Mouse (Mus musculus): ENCODE data around the gene Lhx2. TPM values are rescaled to one million over a fixed set of nuclear protein-coding genes. Genes with fewer than 3 reads are reported as not detected.

Lhx2 gene
- total RNA-seq (2021) = 10 to 100 TPM; 76.7 to 79.0 TPM

DNA sequence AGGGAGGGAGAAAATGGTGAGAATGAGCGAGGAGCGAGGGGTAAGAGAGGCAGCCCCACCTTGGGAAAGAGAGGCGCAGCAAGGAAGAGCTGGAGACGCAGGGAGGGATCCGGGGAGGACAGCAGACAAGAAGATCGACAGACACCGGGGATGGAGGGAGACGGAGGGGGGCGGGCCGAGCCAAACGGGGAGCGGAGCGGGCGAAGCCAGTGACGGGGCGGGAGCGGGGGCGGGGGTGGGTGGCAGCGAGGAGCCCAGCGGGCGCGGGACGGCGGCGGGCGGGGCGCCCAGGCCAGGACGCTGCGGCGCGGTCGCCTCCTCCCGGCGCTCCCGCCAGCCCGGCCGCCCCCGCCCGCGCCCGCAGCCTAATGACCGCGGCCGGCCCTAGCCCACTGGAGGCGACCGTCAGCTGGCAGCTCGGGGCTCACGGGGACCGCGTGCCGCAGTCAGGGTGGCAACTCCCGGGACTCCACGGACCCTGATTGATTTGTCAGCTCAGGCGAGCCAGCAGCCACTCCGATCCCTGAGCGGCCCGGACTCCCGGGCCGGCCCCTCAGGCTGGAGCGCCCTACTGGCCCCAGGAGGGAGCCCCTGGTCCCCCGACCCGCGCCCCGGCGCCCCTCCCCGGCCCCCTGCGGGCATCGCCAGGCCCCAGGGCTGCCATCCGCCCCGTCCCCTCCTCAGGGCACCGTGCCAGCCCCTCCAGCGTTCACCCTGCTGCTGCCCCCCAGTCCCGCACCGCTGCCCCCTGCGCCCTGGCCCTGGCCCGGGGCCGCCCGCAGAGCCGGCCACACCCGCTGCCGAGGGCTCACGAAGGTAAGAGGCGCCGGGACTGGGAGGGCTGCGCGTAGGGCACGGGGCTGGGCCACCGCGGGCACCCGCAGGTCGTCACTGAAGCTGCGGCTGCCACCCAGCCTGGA lies at the start of gene Lhx2:
TSS of gene Lhx2 (plus strand) at position 292 of the 920 bp plus-strand sequence.
- DNase-seq (ENCODE audit: low spot score in 2 of 2) = peak; percentile 16 to 57
- intact Hi-C loops (cut with DNase I) = loop anchor here (5.0 kb wide), 1 partner anchor 52 kb away; the partner anchor contains the start of gene Dennd1a

DNA sequence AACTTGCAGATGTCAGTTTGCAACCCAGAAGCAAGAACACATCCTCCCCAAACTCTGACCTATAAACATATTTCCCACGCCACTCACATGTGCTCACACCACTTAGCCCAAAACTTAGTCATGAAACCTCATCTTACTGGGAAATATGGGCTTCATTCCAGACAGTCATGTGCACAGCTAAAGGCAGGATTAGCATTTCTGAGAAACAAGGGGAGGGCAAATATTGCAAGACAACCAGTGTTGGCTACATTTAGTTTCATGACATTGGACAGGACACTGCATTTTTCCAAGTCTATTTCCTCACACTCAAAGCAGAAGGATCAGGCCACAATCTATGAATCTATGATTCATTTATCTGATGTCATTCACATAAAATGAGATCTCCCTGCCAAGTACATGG lies 47.6 kb upstream of the Lhx2 start:
- DNase-seq (ENCODE audit: low spot score in 2 of 2) = no peak
- intact Hi-C loops (cut with DNase I) = no loop called here

DNA sequence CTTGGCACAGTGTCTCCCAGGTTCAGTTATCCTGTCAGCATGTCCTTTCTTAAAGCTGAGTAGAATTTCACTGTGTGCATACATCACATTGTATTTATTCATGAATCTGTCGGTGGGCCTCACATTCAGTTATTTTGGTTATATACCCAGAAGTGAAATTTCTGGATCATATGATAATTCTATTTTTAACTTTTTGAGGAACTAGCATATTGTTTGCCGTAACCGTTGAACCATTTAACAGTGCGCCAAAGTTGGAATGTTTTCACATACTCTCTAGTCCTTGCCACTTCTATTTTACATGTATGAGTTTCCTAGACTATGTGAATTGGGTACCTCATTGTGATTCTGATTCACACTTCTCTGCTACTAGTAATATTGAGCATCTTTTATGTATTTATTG lies 43.1 kb upstream of the Lhx2 start:
- DNase-seq (ENCODE audit: low spot score in 2 of 2) = no peak
- intact Hi-C loops (cut with DNase I) = no loop called here

DNA sequence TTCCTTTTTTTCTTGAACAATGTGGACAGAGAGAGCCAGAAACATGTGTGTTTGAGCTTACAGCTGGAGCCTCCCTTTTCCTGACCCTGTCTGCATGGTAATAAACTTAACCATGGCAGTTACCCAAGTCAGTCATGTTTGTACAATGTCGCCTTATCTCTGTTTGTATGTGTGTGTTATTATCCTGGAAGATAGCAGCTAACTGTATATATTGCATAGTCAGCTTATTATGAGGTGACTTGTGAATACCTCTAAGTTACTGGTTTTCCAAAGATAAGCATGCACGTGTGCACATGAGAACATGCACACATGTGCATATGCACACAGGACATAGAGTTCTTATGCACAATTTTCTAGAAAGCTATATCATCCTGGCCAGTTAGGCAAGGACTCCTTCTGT lies 38.1 kb upstream of the Lhx2 start:
- intact Hi-C loops (cut with DNase I) = no loop called here
- no peak for DNase-seq (ENCODE audit: low spot score in 2 of 2)

- intact Hi-C loops (cut with DNase I) = no loop called here
These were observed 33.9 kb upstream of the Lhx2 start for GRCm38 (mm10) chr2:38305152-38305551.

GRCm38 (mm10) chr2:38312921-38313320 lies 26.2 kb upstream of the Lhx2 start:
- no peak for DNase-seq (ENCODE audit: low spot score in 2 of 2)
- intact Hi-C loops (cut with DNase I) = no loop called here

More at GRCm38 (mm10) chr2:38305152-38305551, 33.9 kb upstream of the Lhx2 start:
- DNase-seq (ENCODE audit: low spot score in 2 of 2) = no peak

DNA sequence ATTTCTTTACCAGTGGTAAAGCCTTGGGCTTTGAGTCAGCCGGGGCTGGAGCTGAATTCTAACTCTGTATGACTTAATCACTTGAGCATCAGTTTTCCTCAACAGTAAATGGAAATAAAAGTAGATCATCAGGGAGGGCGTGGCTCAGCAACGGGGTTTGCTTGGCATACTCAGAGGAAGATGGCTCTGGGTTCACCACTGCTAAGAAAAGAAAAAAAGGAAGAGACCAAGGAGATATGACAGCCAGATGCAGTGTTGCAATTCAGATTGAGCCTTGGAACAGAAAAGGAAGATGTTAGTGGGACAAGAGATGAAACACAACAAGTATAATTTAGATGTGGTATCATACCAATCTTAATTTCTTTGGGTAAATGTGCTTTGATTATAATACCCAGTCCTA lies 25.7 kb upstream of the Lhx2 start:
- intact Hi-C loops (cut with DNase I) = no loop called here
- no peak for DNase-seq (ENCODE audit: low spot score in 2 of 2)

DNA sequence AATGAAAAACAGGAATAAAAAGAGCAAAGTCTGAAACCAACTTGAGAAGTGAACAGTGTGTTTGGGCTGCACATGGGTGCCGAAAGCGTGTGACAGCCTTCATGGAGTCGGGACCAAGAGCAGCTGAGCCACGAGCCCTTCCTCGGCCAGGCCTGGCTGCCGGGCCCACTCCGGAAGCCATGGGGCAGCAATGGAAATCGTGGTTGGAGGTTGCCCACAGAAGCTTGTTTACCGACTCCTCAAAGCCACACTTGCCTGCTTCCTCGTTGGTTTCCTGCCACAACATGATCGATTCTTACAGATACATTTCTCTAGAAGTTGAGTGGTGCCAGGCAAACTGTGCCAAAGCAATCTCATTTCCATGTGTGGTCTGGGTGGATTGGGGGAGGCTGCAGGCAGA lies 20.0 kb upstream of the Lhx2 start:
- intact Hi-C loops (cut with DNase I) = no loop called here
- no peak for DNase-seq (ENCODE audit: low spot score in 2 of 2)

- DNase-seq (ENCODE audit: low spot score in 2 of 2) = no peak
These were observed 18.2 kb upstream of the Lhx2 start for GRCm38 (mm10) chr2:38320911-38321310.

DNA sequence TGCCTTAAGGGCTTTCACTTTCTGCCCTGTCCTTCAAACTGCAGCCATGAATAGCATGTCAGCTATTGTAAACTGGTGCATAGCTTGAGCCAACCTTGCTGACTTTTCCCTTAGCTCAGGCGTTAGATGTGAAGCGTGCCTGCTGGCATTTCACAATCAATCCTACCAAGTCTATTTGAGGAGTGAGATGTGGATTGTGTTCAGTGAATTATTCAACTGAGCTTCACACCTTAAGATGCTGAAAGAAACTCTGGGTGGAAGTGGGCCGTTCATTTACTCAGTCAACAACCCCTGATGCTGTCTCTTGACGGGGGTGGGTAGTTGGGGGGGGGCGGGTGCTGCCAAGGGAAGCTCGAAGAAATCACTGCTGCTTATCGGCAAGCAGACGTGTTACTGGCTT lies 15.7 kb upstream of the Lhx2 start:
- DNase-seq (ENCODE audit: low spot score in 2 of 2) = no peak
- intact Hi-C loops (cut with DNase I) = no loop called here

More at GRCm38 (mm10) chr2:38320911-38321310, 18.2 kb upstream of the Lhx2 start:
- intact Hi-C loops (cut with DNase I) = no loop called here

GRCm38 (mm10) chr2:38326671-38327070 lies 12.4 kb upstream of the Lhx2 start:
- intact Hi-C loops (cut with DNase I) = no loop called here
- no peak for DNase-seq (ENCODE audit: low spot score in 2 of 2)

DNA sequence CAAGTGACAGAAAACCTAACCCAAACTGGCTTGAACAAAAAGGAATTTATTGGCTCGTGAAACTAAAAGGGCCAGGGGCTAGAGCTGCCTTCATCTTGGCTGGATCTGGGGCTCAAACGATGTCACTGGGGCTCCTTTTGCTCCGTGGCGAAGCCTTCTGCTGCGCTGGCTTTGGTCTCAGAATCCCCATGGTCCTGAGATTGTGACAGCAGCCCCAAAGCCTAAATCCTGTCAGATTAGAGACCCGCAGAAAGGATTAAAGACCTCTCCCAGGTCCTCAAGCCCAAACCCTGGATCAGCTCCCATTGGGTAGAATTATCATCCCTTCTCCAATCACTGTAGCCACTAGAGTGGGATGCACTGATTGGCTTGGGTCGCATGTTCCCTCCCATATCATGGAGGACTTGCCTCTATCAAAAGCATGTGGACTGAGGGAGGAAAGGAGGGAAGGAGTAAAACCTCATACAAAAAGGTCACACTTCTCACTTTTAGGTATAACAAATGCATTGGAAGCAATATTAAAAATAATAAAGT lies 5.4 kb upstream of the Lhx2 start:
- intact Hi-C loops (cut with DNase I) = no loop called here
- DNase-seq (ENCODE audit: low spot score in 2 of 2) = no peak

DNA sequence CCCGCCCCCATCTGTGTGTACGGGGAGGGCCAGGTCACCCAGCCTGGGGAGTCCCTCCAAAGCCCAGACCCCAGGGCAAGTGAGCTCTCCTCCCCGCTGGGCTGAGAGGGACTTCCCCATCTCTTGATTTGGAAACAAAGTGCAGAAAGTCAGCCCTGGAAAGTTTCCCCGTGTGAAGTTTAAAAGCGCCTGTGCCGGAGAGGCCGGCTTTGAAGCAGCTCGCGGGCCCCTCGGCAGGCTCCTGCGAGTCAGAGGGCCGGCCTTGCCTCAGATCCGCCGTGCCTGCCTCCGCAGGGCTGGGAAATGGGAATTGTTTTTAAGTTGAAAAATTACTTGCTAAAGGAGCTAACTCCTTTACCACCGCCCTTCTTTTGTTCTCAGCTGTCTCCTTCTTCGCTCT lies 2.5 kb upstream of the Lhx2 start:
- DNase-seq (ENCODE audit: low spot score in 2 of 2) = no peak
- intact Hi-C loops (cut with DNase I) = loop anchor here (5.0 kb wide), 1 partner anchor 49 kb away; the partner anchor contains the start of gene Dennd1a

GRCm38 (mm10) chr2:38337091-38337640 lies 1.9 kb upstream of the Lhx2 start:
- intact Hi-C loops (cut with DNase I) = loop anchor here (5.0 kb wide), 1 partner anchor 50 kb away; the partner anchor contains the start of gene Dennd1a
- no peak for DNase-seq (ENCODE audit: low spot score in 2 of 2)

- intact Hi-C loops (cut with DNase I) = loop anchor here (5.0 kb wide), 1 partner anchor 50 kb away; the partner anchor contains the start of gene Dennd1a
These were observed 1.4 kb upstream of the Lhx2 start for GRCm38 (mm10) chr2:38337681-38338080.

GRCm38 (mm10) chr2:38338348-38338932 lies 641 bp upstream of the Lhx2 start:
- no peak for DNase-seq (ENCODE audit: low spot score in 2 of 2)
- intact Hi-C loops (cut with DNase I) = loop anchor here (5.0 kb wide), 1 partner anchor 51 kb away; the partner anchor contains the start of gene Dennd1a

More at GRCm38 (mm10) chr2:38337681-38338080, 1.4 kb upstream of the Lhx2 start:
- no peak for DNase-seq (ENCODE audit: low spot score in 2 of 2)

DNA sequence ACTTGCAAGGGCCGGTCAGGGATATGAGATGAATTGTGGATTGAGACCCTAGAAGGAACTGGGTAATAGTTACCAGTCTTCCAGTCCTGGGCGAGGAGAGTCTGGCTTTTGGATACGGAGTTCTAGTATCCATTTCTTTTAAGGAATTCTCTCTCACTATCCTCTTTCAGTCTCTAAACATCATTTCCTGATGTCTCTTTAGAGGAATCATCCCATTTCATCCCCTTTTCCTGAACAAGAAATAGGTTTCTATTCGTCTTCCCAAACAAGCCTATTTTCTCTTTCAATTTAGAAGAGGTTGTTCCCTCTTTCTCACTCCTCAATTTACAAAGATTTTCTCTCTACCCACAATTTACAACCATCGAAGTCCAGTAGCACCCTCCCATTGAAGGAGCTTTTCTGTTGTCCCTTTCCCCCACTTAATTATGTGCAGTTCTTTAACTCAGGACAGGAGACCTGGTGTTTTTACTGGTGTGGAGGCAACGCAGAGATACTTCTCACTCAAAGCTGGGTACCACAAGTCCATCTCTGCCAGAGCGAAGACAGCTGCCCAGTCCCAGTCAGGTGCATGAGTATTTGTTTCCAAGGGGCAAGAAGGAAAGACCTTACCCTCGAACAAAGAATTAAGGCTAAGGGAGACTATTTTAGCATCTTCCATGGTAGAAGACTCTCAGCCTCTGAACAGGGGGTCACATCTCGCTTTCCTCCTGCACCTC lies 987 bp downstream of the Lhx2 start:
- intact Hi-C loops (cut with DNase I) = loop anchor here (5.0 kb wide), 1 partner anchor 53 kb away; the partner anchor contains the start of gene Dennd1a

DNA sequence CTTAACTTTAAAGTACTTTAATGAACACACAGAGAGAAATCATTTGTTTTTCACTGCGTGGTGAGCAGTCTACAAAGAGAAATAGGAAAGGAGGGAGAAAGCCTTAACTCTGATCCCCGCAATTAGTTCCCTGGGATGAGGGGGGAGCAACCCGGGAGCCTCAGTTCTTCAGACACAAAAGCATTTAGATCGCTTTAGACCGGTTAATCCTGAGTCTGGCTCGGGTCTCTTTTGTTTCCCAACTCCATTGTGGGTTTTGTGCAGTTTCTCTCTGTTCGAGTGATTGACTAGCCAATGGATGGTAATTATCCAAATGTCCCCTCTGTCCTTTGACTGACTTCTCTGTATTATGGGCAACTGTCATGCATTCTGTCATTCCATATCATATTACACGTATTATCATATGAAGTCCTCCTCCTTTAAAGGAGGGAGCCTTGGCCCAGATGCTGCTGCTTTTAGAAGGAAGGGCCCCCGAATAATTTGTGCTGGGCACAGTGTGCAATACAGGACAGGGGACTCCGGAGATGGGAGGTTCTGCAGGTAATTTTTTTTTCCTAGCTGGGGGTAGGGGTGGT lies 1.6 kb downstream of the Lhx2 start:
- intact Hi-C loops (cut with DNase I) = no loop called here
- DNase-seq (ENCODE audit: low spot score in 2 of 2) = no peak

More for the DNA sequence above, 987 bp downstream of the Lhx2 start:
- DNase-seq (ENCODE audit: low spot score in 2 of 2) = no peak

DNA sequence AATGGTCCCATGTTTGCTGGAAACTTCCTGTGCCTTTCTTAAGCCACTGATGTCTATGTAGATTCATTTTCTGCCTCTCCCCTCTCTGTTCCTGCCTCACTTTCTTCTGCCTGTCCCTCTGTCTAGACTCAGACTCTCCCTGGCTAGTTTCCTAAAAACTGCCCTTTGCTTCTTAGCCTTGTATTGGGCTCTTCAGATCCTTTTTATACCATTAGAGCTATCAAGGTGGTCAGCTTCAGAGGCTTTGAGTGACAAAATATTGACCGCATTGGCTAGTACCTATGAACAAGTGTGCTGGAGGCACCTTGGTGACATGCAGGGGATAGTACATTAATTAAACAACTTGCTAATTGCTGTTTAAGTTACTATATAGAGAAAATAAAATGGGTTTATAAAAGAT lies 4.5 kb downstream of the Lhx2 start:
- no peak for DNase-seq (ENCODE audit: low spot score in 2 of 2)
- intact Hi-C loops (cut with DNase I) = no loop called here

Data from left cerebral cortex, postnatal 36 days (tissue).